Mouse (Mus musculus): ENCODE measurements around the gene Cggbp1. TPM values are rescaled to one million over a fixed set of nuclear protein-coding genes. Genes with fewer than 3 reads are reported as not detected.

The Cggbp1 gene
- polyA plus RNA-seq, 1 experiment from 2014 or later = 112 TPM

DNA sequence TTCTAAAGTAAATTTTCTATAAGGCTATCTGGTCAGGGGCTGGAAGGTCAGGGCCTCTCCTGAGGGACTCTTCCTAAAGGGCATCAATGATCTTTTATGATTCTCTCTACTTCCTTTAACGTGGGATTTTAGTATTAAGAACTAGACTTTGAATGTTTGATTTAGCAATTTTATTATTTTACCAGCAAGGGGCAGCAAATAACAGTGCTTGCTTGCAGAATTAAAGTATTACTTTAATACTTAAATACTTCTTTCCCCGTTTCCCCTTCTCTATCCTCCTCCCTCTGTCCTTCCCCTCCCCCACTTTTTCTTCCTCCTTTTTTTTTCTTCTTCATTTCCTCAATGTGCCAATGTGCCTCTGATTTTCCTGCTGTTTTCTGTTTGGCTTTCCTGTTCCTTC is 51.5 kb downstream of the Cggbp1 start:
- Histone ChIP-seq H3K4me1 (no peaks in the 10 kb centered on the region), H3K4me2 (replicated peaks) (no peak overlapping the region), H3K27ac (no peak overlapping the region), H3K9ac (no peak overlapping the region), H3K27me3 (no peaks in the 10 kb centered on the region), H3K4me3 (no peak overlapping the region), H3K36me3 (no peaks in the 10 kb centered on the region), H3K9me3 (replicated peaks) (no peaks in the 10 kb centered on the region)
- ATAC-seq (ENCODE audit: low FRiP score) = no peak
- 58% methylated on average over 2 of the region's 2 CpGs for WGBS

DNA sequence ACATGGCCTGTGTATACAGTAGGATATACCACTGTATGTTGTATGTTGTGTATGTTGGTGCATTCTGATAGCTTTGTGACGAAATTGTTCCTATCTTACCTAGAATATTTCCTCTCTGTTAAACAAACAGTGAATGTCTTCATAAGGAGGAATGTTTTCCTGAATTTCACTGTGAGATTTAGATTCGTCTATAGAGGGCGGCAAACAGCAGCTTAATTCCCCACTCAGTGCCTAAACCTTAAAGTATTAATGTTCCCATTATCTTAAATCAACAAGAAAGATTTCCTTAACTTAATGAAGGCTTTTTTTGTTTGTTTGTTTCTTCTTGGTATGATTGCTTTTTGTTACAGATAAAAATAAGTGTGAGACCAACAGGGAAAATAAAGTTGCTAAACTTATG is 55.3 kb downstream of the Cggbp1 start:
- H3K9ac ChIP-seq = no peak overlapping the region
- WGBS = 43% methylated on average over 3 of the region's 3 CpGs
- no peaks in the 10 kb centered on the region for H3K36me3 ChIP-seq

DNA sequence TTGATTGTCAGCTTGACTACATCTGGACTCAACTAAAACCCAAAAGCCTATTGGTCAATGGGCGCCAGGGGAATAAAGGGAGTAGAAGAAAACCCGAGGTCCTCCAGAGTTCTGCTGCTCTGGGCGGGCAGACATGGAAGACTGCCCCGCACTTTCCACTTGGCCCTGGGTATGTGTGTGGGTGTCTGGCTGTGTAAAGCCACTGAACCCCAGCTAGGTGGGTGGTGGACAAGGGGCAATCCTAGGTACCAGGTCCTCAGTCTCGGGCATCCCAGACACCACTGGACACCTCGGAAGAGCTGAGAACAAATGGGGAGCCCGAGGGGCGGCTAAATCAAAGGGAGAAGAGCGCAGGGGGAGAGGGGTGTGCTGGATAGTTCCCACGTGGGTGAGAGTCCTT is 57.0 kb downstream of the Cggbp1 start:
- Histone ChIP-seq H3K4me2 (replicated peaks) (no peak overlapping the region), H3K36me3 (no peaks in the 10 kb centered on the region), H3K4me3 (no peak overlapping the region), H3K4me1 (no peaks in the 10 kb centered on the region), H3K9me3 (replicated peaks) (no peaks in the 10 kb centered on the region), H3K27me3 (no peaks in the 10 kb centered on the region), H3K9ac (no peak overlapping the region), H3K27ac (no peak overlapping the region)
- WGBS = 77% methylated on average over 10 of the region's 10 CpGs
- no peak for ATAC-seq (ENCODE audit: low FRiP score)

More for the DNA sequence above, 55.3 kb downstream of the Cggbp1 start:
- ATAC-seq (ENCODE audit: low FRiP score) = no peak
- no peaks in the 10 kb centered on the region for H3K4me1 ChIP-seq
- H3K4me2 ChIP-seq (replicated peaks) = no peak overlapping the region
- H3K27ac ChIP-seq = no peak overlapping the region
- H3K4me3 ChIP-seq = no peak overlapping the region
- H3K9me3 ChIP-seq (replicated peaks) = no peaks in the 10 kb centered on the region
- no peaks in the 10 kb centered on the region for H3K27me3 ChIP-seq

Other genes with a start within 250 kb of the Cggbp1 start
- gene Csnka2ip, start 249.6 kb upstream of the Cggbp1 start, polyA plus RNA-seq (2016; fragmentation: Nextera tagmentation; extraction: Ambion mirVana) = not detected in 2 replicates
- gene 4930453N24Rik, start 80.8 kb upstream of the Cggbp1 start, polyA plus RNA-seq (2016; fragmentation: Nextera tagmentation; extraction: Ambion mirVana) = 25.6 and 28.3 TPM in 2 replicates
- 10.7 and 12.8 TPM in 2 replicates for gene Zfp654, start 344 bp upstream of the Cggbp1 start, polyA plus RNA-seq (2016; fragmentation: Nextera tagmentation; extraction: Ambion mirVana)